Mouse (Mus musculus) ovary, adult 18-20 months (tissue): ENCODE data around the gene Sctr.

Experiments used
- DNase-seq: peaks from one replicate; pipeline ENCODE4 v3.0.0; 2022; ENCODE audit warnings: low spot score, mixed read lengths

The Sctr gene

GRCm38 (mm10) chr1:120101227-120101609 is 94.5 kb downstream of the Sctr start:
- DNase-seq: no peak

DNA sequence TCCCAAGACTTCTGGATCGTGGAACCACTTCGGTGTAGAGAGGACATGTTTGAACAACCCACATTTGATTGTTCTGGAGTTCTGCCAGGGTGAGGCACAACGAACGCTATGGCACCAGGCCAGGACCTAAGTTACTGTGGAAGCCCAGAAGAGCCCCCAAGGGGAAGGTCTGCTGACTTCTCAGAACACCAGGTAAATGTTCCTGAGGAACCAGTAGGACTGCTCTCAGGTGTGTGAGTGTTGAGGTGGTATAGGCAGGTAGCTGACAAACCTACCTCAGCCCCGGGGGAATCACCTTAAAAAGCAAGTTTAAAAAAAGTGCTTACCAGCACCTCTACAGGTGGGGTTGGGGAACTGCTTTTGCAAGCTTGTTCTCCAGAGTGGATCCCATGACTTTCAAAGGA is 98.9 kb downstream of the Sctr start:
- no peak for DNase-seq

DNA sequence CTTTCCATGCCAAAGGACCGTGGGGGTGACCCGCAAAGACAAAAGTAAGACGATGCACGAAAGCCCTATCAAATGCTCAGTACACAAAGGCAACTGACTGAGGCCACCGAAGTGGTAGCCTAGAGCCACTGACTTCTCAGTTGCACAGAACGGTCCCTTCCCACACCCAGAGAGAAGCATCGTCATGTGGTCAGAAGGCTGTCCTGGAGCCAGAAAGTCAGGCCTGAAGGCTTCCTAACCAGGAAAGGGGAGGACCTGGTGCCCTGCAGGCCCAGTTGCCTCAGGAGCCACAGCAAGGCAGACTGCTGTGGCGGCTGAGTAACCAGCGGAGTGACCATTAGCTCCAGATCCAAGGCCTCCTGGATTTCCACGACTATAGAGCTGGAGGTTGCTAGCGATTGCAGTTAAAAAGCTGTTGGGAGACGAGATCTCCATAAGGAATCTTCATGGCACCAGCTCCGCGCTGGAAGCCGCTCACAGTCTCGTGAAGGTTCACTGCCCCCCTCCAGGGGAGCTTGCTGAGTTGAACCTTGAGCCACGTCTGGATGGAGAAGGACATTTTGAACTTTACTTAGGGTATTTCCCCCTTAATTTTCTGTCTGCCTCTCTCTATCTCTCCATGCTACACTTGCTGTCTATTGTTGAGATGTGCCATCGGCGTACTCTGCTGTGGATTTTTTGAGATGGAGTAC is 103.2 kb downstream of the Sctr start:
- DNase-seq: no peak

DNA sequence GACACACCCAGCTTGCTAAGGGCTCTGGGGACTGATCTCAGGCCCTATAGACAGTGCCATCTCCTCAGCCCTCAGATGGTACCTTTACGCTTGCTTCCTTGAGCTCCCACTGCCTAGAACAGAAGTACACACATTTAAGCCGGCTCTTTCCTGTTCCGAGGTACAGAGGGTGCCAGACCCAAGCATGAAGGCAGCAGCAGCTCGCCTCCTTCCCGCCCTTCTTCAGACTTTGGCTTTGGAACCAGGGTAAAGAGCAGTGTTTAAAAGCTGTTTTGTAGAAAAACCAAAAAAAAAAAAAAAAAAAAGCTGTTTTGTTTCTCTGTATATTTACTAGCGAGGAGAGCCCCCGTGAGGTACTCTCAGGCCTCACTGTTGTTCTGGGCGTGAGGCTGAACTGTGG is 105.1 kb downstream of the Sctr start:
- no peak for DNase-seq

- DNase-seq: no peak
Observed at GRCm38 (mm10) chr1:120112251-120113187, 105.8 kb downstream of the Sctr start.
